Mouse (Mus musculus) fat pad, adult 2 months (tissue): ENCODE results near the gene Olfr679.
"Not testable (repeated sequence)": the region's sequence is repeated elsewhere in the genome, so short reads cannot be mapped to it uniquely, and the experiment has no call there.

Experiments used
- DNase-seq: peaks from one replicate; pipeline ENCODE4 v3.0.0-alpha.2; 2011; ENCODE audit warnings: low read depth, low spot score; ENCODE audit errors: extremely low read depth

The Olfr679 gene

GRCm38 (mm10) chr7:105080905-105081304 is at the start of gene Olfr679:
Gene Olfr679, plus strand, starts transcription at chr7:105081205.
- DNase-seq, result no peak

GRCm38 (mm10) chr7:105032398-105032797 is 48.6 kb upstream of the Olfr679 start, which contains the start of gene Olfr676:
Gene Olfr676, plus strand, starts transcription at chr7:105032698.
- no peak for DNase-seq

GRCm38 (mm10) chr7:105033836-105034235 is 47.2 kb upstream of the Olfr679 start:
- not testable (repeated sequence) for DNase-seq

GRCm38 (mm10) chr7:105058951-105059350 is 22.1 kb upstream of the Olfr679 start:
- DNase-seq, result no peak

GRCm38 (mm10) chr7:105064175-105064574 is 16.8 kb upstream of the Olfr679 start, which contains the start of gene Olfr678:
Gene Olfr678, plus strand, starts transcription at chr7:105064475.
- DNase-seq, result no peak

GRCm38 (mm10) chr7:105092717-105093116 is 11.7 kb downstream of the Olfr679 start, which contains the start of gene Olfr680-ps1:
Gene Olfr680-ps1, minus strand, starts transcription at chr7:105092817.
- not testable (repeated sequence) for DNase-seq

GRCm38 (mm10) chr7:105116536-105116935 is 35.5 kb downstream of the Olfr679 start, which contains the start of gene Olfr681:
Gene Olfr681, plus strand, starts transcription at chr7:105116836.
- no peak for DNase-seq
